Mouse (Mus musculus): ENCODE measurements around the gene Polrmt. TPM values are rescaled to one million over a fixed set of nuclear protein-coding genes. Genes with fewer than 3 reads are reported as not detected.
"Not testable (repeated sequence)": the region's sequence is repeated elsewhere in the genome, so short reads cannot be mapped to it uniquely, and the experiment has no call there.

The Polrmt gene
- polyA plus RNA-seq, 1 experiment from 2014 or later: 40.7 TPM

GRCm38 (mm10) chr10:79703541-79703940 is 42.8 kb downstream of the Polrmt start:
- H3K9me3 ChIP-seq: no peaks in the 10 kb centered on the region
- H3K36me3 ChIP-seq: peaks cover 15% of the 10 kb centered on the region; the same call in 1 of the 2 replicates
- H3K4me2 ChIP-seq: peak overlapping the region; percentile 99
- H3K9ac ChIP-seq: peak overlapping the region; percentile 63
- 75% methylated on average over 10 of the region's 10 CpGs for WGBS
- peak overlapping the region; percentile 57 for H3K27ac ChIP-seq (replicated peaks)
- H3K4me3 ChIP-seq: peak overlapping the region; percentile 59
- no peaks in the 10 kb centered on the region for H3K27me3 ChIP-seq
- no peak for ATAC-seq (ENCODE audit: low read depth)
- H3K4me1 ChIP-seq (replicated peaks): peaks cover 33% of the 10 kb centered on the region

DNA sequence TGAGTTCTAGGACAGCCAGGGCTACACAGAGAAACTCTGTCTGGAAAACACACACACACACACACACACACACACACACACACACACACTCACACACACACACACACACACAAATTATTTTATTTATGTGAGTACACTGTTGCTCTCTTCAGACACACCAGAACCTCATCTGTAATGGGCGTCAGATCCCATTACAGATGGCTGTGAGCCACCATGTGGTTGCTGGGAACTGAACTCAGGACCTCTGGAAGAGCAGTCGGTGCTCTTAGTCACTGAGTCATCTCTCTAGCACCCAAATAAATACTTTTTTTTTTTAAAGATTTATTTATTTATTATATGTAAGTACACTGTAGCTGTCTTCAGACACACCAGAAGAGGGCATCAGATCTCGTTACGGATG is 43.4 kb downstream of the Polrmt start:
- Histone ChIP-seq H3K36me3 (0 out of 2 replicates have a peak, but pooled peaks cover 13% of the 10 kb centered on the region), H3K4me1 (replicated peaks) (peaks cover 32% of the 10 kb centered on the region)
- not testable (repeated sequence) for H3K9ac ChIP-seq; H3K27me3 ChIP-seq; H3K4me3 ChIP-seq; H3K9me3 ChIP-seq; H3K4me2 ChIP-seq; ATAC-seq (ENCODE audit: low read depth); H3K27ac ChIP-seq (replicated peaks)
- 84% methylated on average over 4 of the region's 4 CpGs for WGBS

DNA sequence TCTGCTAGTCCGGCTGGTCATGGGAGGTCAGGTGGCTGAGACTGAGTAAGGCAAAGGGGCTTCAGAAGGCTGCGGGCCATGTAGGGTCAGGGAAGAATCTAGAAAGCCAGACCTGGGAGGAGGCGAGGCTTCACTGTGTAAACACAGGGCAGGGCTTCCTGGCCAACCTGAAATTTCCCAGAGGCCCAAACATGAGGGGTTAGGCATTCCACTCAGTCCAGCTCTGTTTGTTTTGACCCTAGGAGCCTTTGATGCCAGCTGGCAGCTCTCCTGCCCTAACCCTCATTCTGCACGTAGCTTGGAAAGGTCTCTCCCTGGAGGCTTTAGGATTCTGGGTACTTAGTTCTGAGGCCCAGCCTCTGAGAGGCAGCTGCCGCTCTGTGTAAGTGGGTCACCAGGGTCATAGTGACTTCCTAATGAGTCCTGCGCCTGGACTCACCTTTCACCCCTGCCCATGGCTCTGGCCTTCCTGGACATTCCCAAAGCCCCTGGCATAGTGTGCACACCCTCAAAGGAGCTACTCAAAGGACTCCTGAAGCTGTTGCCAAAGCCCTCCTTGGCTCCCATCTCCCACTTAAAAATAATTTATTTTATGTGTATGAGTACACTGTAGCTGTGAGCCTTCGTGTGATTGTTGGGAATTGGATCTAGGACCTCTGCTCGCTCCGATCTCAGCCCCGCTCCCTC is 44.8 kb downstream of the Polrmt start:
- WGBS: 70% methylated on average over 10 of the region's 10 CpGs
- H3K27ac ChIP-seq (replicated peaks): peak overlapping the region; percentile 13; the same call in 1 of the 2 replicates
- no peak overlapping the region for H3K4me3 ChIP-seq
- H3K4me1 ChIP-seq (replicated peaks): peaks cover 18% of the 10 kb centered on the region
- 0 out of 2 replicates have a peak, but pooled peaks cover 1% of the 10 kb centered on the region for H3K36me3 ChIP-seq
- no peak for ATAC-seq (ENCODE audit: low read depth)
- no peaks in the 10 kb centered on the region for H3K27me3 ChIP-seq
- H3K9me3 ChIP-seq: no peaks in the 10 kb centered on the region
- no peak overlapping the region for H3K4me2 ChIP-seq
- no peak overlapping the region for H3K9ac ChIP-seq

GRCm38 (mm10) chr10:79700676-79701075 is 45.7 kb downstream of the Polrmt start:
- Histone ChIP-seq H3K9me3 (no peaks in the 10 kb centered on the region), H3K4me1 (replicated peaks) (peaks cover 9% of the 10 kb centered on the region), H3K27ac (replicated peaks) (no peak overlapping the region), H3K36me3 (no peaks in the 10 kb centered on the region), H3K27me3 (no peaks in the 10 kb centered on the region), H3K4me3 (no peak overlapping the region), H3K4me2 (no peak overlapping the region), H3K9ac (no peak overlapping the region)
- no peak for ATAC-seq (ENCODE audit: low read depth)
- WGBS: 53% methylated on average over 7 of the region's 7 CpGs

DNA sequence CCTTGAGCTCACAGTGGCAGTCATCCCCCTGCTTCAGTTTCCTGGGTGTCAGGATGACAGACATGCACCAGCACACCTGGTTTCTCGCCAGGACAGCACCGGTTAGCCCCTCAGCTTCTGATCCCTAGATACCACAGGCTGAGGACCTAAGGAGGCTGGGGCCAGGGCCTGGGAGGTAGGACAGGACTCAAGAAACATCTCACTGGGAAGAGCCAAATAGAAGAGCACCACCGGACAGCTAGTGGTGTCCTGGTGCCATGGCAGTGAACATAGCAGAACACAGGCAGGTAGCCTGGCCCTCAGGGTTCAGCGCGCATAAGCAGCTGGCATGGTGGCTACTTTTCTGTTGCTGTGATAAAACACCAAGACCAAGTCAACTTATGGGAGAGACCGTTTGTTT is 47.9 kb downstream of the Polrmt start:
- 92% methylated on average over 6 of the region's 6 CpGs for WGBS
- H3K9me3 ChIP-seq: no peaks in the 10 kb centered on the region
- ATAC-seq (ENCODE audit: low read depth): no peak

DNA sequence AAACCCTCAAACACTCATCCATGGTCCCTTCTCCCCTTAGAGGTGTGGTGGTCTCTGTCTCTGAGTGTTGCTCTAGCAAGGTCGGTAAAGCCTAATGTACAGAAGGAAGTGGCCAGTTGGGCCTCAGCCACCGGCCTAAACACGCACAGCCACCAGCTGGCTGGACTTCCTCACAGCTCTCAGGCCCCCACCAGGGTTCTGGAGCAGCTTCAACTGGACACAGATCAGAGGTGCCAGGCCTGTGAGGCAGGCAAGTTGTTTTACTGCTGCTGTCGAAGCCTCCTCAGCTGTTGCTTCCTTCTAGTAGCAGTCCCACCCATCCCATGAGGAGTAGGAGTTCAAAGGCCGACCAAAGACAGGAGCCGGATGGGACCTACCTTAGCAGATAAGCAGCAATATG is 48.5 kb downstream of the Polrmt start:
- WGBS: 84% methylated on average over 6 of the region's 6 CpGs
- no peaks in the 10 kb centered on the region for H3K9me3 ChIP-seq
- H3K4me3 ChIP-seq: no peak overlapping the region
- no peaks in the 10 kb centered on the region for H3K36me3 ChIP-seq
- no peaks in the 10 kb centered on the region for H3K4me1 ChIP-seq (replicated peaks)
- no peak for ATAC-seq (ENCODE audit: low read depth)
- H3K27me3 ChIP-seq: no peaks in the 10 kb centered on the region
- no peak overlapping the region for H3K9ac ChIP-seq
- no peak overlapping the region for H3K27ac ChIP-seq (replicated peaks)
- H3K4me2 ChIP-seq: no peak overlapping the region

More for the DNA sequence above, 47.9 kb downstream of the Polrmt start:
- H3K9ac ChIP-seq: no peak overlapping the region
- H3K27me3 ChIP-seq: no peaks in the 10 kb centered on the region
- H3K36me3 ChIP-seq: no peaks in the 10 kb centered on the region
- H3K4me2 ChIP-seq: no peak overlapping the region
- no peak overlapping the region for H3K4me3 ChIP-seq
- H3K4me1 ChIP-seq (replicated peaks): no peaks in the 10 kb centered on the region
- H3K27ac ChIP-seq (replicated peaks): no peak overlapping the region

GRCm38 (mm10) chr10:79696129-79696651 is 50.2 kb downstream of the Polrmt start:
- Histone ChIP-seq H3K9ac (0 out of 2 replicates have a peak overlapping the region, but pooled peaks have one; percentile 3), H3K27me3 (no peaks in the 10 kb centered on the region), H3K4me3 (no peak overlapping the region), H3K27ac (replicated peaks) (no peak overlapping the region), H3K36me3 (no peaks in the 10 kb centered on the region), H3K4me1 (replicated peaks) (no peaks in the 10 kb centered on the region), H3K4me2 (no peak overlapping the region), H3K9me3 (no peaks in the 10 kb centered on the region)
- no peak for ATAC-seq (ENCODE audit: low read depth)
- WGBS: 61% methylated on average over 9 of the region's 9 CpGs

DNA sequence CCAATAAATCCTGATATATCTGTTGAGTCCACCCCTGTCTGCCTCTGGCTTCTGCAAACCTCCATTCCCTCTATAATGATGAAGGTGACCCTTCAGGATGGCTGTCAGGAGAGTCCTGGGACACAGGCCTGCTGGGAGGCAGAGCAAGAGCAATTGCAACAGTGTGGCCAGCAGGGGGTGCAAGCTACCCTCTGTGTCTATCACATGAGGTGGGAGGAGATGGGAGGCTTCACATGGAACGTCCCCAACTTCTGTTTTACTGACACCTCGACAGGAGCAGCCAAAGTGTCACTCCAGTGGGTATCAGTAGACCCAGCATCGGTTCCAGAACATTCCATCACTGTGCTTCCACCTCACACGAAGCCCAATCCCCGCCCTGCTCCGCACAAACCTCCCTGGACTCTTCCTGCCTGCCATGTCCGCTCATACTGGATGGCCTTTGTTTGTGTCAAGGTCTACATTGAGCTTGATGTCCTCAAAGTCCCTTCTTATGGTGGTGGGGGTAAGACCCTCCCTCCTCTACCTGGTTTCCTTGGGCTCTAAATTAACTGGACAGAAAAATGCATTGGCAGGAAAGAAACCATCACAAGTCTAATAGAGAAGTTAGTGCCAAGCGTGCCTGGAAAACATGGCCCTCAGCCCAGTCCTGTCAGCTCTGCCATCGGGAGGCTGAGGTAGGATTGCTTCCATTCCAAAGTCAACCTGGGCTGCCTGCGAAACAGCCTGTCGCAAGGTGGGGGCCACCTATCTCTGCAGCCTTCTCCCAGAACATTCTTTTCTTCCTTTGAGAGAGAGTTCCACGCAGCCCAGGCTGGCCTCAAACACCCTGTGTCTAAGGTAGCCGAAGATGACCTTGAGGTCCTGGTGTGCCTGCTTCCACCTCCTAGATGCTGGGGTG is 50.9 kb downstream of the Polrmt start:
- ATAC-seq (ENCODE audit: low read depth): 0 out of 2 replicates have a peak, but pooled peaks have one; percentile 19
- WGBS: 65% methylated on average over 13 of the region's 13 CpGs

GRCm38 (mm10) chr10:79694379-79694655 is 52.1 kb downstream of the Polrmt start:
- WGBS: 82% methylated on average over 6 of the region's 6 CpGs
- H3K36me3 ChIP-seq: peaks cover under 1% of the 10 kb centered on the region
- H3K4me3 ChIP-seq: no peak overlapping the region
- no peaks in the 10 kb centered on the region for H3K4me1 ChIP-seq (replicated peaks)
- no peaks in the 10 kb centered on the region for H3K9me3 ChIP-seq
- no peak overlapping the region for H3K27ac ChIP-seq (replicated peaks)
- H3K27me3 ChIP-seq: no peaks in the 10 kb centered on the region
- no peak overlapping the region for H3K4me2 ChIP-seq
- no peak overlapping the region for H3K9ac ChIP-seq
- ATAC-seq (ENCODE audit: low read depth): no peak

More for the DNA sequence above, 50.9 kb downstream of the Polrmt start:
- Histone ChIP-seq H3K9me3 (no peaks in the 10 kb centered on the region), H3K4me3 (no peak overlapping the region), H3K27ac (replicated peaks) (no peak overlapping the region), H3K36me3 (no peaks in the 10 kb centered on the region), H3K4me1 (replicated peaks) (no peaks in the 10 kb centered on the region), H3K4me2 (no peak overlapping the region), H3K9ac (0 out of 2 replicates have a peak overlapping the region, but pooled peaks have one; percentile 3), H3K27me3 (no peaks in the 10 kb centered on the region)

DNA sequence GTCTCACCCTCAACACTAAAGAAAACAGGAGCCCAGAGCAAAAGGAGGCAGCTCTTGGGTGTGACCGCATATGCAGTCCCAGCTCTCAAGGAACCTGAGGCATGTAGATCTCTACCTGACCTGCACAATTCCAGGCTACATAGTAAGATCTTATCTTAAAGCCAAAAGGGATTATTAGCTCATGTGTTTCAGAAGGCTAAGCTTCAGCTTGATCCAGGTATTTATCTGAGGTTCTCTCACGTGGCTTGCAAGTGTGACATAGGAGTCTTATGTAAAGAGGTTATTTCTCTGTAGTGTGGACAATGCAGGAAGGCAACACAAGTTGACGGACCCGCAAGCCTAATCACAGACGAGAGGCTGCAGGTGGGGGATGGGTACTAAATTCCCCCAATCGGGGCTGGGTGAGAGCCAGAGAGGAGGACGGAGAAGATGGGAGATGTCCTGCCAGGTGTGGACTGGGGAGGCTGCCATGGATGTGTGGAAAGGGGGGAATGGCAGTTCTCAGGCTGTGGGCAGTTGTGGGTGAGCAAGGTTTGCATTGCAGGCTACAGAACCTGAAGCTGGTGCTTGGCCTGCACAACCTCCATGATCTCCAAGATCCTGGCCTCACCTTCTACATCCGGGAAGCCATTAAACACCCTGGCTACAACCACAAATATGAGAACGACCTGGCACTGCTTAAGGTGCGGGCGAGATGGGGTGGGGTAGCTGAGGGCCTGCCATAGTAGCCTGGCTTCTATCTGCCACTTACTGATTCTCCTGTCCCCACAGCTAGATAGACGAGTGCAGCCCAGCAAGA is 52.6 kb downstream of the Polrmt start:
- Histone ChIP-seq H3K4me1 (replicated peaks) (no peaks in the 10 kb centered on the region), H3K4me3 (no peak overlapping the region), H3K27me3 (no peaks in the 10 kb centered on the region), H3K27ac (replicated peaks) (no peak overlapping the region), H3K4me2 (no peak overlapping the region), H3K36me3 (peaks cover 6% of the 10 kb centered on the region), H3K9ac (no peak overlapping the region), H3K9me3 (no peaks in the 10 kb centered on the region)
- ATAC-seq (ENCODE audit: low read depth): no peak
- WGBS: 80% methylated on average over 12 of the region's 12 CpGs

GRCm38 (mm10) chr10:79691986-79692548 is 54.3 kb downstream of the Polrmt start:
- Histone ChIP-seq H3K4me1 (replicated peaks) (no peaks in the 10 kb centered on the region), H3K4me2 (no peak overlapping the region), H3K9ac (no peak overlapping the region), H3K36me3 (peaks cover 23% of the 10 kb centered on the region), H3K4me3 (no peak overlapping the region), H3K9me3 (no peaks in the 10 kb centered on the region), H3K27ac (replicated peaks) (no peak overlapping the region), H3K27me3 (no peaks in the 10 kb centered on the region)
- 94% methylated on average over 2 of the region's 2 CpGs for WGBS
- no peak for ATAC-seq (ENCODE audit: low read depth)

All from neural tube, embryonic 13.5 days (tissue).